Mouse (Mus musculus): ENCODE data around the gene Zfp423.

DNA sequence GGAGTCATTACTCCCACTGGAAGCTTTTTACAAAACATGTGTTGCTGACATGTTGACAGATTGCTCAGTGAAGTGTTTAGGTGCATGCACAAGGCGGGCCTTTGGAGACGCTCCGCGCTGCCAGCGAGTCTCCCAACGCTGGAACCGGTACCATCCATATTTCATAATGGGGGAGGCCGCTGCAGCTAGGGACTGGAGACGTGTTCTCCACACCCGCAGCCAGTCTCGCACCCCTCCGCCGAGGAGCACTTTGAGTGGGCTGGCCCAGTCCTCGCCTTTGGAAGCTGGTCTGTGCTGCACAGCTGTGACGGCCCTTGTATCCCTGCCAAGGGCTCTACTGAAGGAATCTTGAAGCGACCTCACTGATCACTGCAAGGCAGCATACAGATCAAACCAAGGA, 122.5 kb downstream of the Zfp423 start:
- TF ChIP-seq CTCF (conservative IDR thresholded peaks at IDR 0.05; ENCODE audit: low read length) (no peak), POU5F1 (IDR thresholded peaks at IDR 0.05; ENCODE audit: borderline replicate concordance, low read length) (no peak)
